25 mouse cellular contexts compared by ENCODE assay signal in genomic region chr3:115787360-115787759, GRCm38 (mm10).
DNase-seq lines count a peak whose midpoint lies in the region; ATAC-seq and TF ChIP-seq lines count a peak whose summit lies in the region.
"Had no signal": no experiment of that assay in that cellular context is flagged by ENCODE, and none has a peak within 500 bp of the region (broad histone marks: within the 10 kb centered on the region; RNA-seq: fewer than 3 reads in every experiment).

No protein-coding gene starts in this region.

- H3K27ac ChIP-seq in embryonic facial prominence, embryonic 11.5 days (replicated peaks; ENCODE audit: low read depth, low read length), result no peak overlapping the region
- H3K27ac ChIP-seq in embryonic facial prominence, embryonic 10.5 days (replicated peaks), result no peak overlapping the region
- no peak overlapping the region for H3K27ac ChIP-seq in limb, embryonic 11.5 days (replicated peaks; ENCODE audit: low read depth, low read length)
- H3K27ac ChIP-seq in limb, embryonic 14.5 days (replicated peaks; ENCODE audit: low read depth, low read length), result no peak overlapping the region
- H3K27ac ChIP-seq: forebrain, embryonic 12.5 days; forebrain, embryonic 15.5 days; gastrocnemius, adult 2 months; hindbrain, embryonic 12.5 days had no signal

- no peaks in the 10 kb centered on the region for H3K9me3 ChIP-seq in embryonic facial prominence, embryonic 11.5 days (replicated peaks; ENCODE audit: control insufficient read depth, low read length)
- no peaks in the 10 kb centered on the region for H3K9me3 ChIP-seq in embryonic facial prominence, embryonic 10.5 days
- H3K9me3 ChIP-seq in limb, embryonic 11.5 days (ENCODE audit: control insufficient read depth, low read length), result no peaks in the 10 kb centered on the region
- no peaks in the 10 kb centered on the region for H3K9me3 ChIP-seq in limb, embryonic 14.5 days (ENCODE audit: control insufficient read depth, low read length)
- H3K9me3 ChIP-seq: forebrain, embryonic 12.5 days; forebrain, embryonic 15.5 days; hindbrain, embryonic 12.5 days had no signal

- no peak overlapping the region for H3K4me2 ChIP-seq in embryonic facial prominence, embryonic 11.5 days (ENCODE audit: low read depth, low read length)
- H3K4me2 ChIP-seq in limb, embryonic 11.5 days (ENCODE audit: low read depth, severe bottlenecking), result no peak overlapping the region
- no peak overlapping the region for H3K4me2 ChIP-seq in limb, embryonic 14.5 days (replicated peaks; ENCODE audit: low read depth, low read length, severe bottlenecking)
- H3K4me2 ChIP-seq: forebrain, embryonic 12.5 days; forebrain, embryonic 15.5 days; heart, embryonic 11.5 days; hindbrain, embryonic 12.5 days had no signal

- TF ChIP-seq POLR2A in limb, embryonic 14.5 days (IDR thresholded peaks at IDR 0.05; ENCODE audit: borderline replicate concordance, extremely low read depth, insufficient read depth, insufficient read length), result no peak
- no peak for TF ChIP-seq POLR2A in lung, adult 2 months (IDR thresholded peaks at IDR 0.05; ENCODE audit: borderline replicate concordance, extremely low read depth, low read depth, low read length)

- ATAC-seq in embryonic facial prominence, embryonic 11.5 days (replicated peaks; ENCODE audit: insufficient number of reproducible peaks, low FRiP score, low TSS enrichment, low read depth), result 0 out of 2 replicates have a peak, but pooled peaks have one; percentile 64
- peak; percentile 66; the same call in 1 of the 2 replicates for ATAC-seq in limb, embryonic 11.5 days (ENCODE audit: insufficient number of reproducible peaks, low FRiP score, low TSS enrichment, low read depth)
- ATAC-seq in limb, embryonic 14.5 days (ENCODE audit: low FRiP score, low read depth), result peak; percentile 78
- ATAC-seq: activated CD4-positive, CD25-positive, alpha-beta regulatory T cell, adult 4 months; forebrain, embryonic 15.5 days; hindbrain, embryonic 16.5 days; inflammation-experienced regulatory T-cells, adult 6 months; intestine, embryonic 16.5 days had no signal

- no peak overlapping the region for H3K9ac ChIP-seq in embryonic facial prominence, embryonic 11.5 days (replicated peaks; ENCODE audit: low read length)
- no peak overlapping the region for H3K9ac ChIP-seq in limb, embryonic 11.5 days (ENCODE audit: low read length)
- H3K9ac ChIP-seq in limb, embryonic 14.5 days (ENCODE audit: low read depth, low read length, severe bottlenecking), result no peak overlapping the region
- H3K9ac ChIP-seq: forebrain, embryonic 12.5 days; forebrain, embryonic 15.5 days; hindbrain, embryonic 12.5 days had no signal

- 50% methylated on average over 1 of the region's 1 CpGs for WGBS in embryonic facial prominence, embryonic 11.5 days
- 58% methylated on average over 1 of the region's 1 CpGs for WGBS in embryonic facial prominence, embryonic 10.5 days
- 22% methylated on average over 1 of the region's 1 CpGs for WGBS in limb, embryonic 11.5 days
- WGBS in limb, embryonic 14.5 days, result 21% methylated on average over 1 of the region's 1 CpGs
- WGBS in lung, adult 2 months, result 84% methylated on average over 1 of the region's 1 CpGs

- peak; percentile 64 for DNase-seq in embryonic facial prominence, embryonic 11.5 days (ENCODE audit: low spot score)
- DNase-seq in embryonic facial prominence, embryonic 10.5 days (ENCODE audit: low spot score), result no peak
- DNase-seq in forelimb bud, embryonic 11.5 days (ENCODE audit: low read depth, low spot score), result peak; percentile 72
- DNase-seq in limb, embryonic 11.5 days (ENCODE audit: low spot score), result peak; percentile 32
- DNase-seq in limb, embryonic 14.5 days (ENCODE audit: low spot score), result peak; percentile 60
- DNase-seq in frontal cortex, postnatal 10 days (ENCODE audit: low spot score in 2 of 2), result no peak
- no peak for DNase-seq in embryo, embryonic 11 days
- DNase-seq in lung, adult 2 months, result no peak
- DNase-seq: adrenal gland, adult 8-10 months; adrenal gland, postnatal 25 days; cerebellum, adult 2 months; cerebellum, adult 9-11 months; cerebellum, postnatal 25 days; gastrocnemius, adult 2 months; gastrocnemius, postnatal 14 days; heart, adult 11 months had no signal

- no peaks in the 10 kb centered on the region for H3K27me3 ChIP-seq in embryonic facial prominence, embryonic 11.5 days (ENCODE audit: control insufficient read depth, insufficient read depth, low read length)
- H3K27me3 ChIP-seq in embryonic facial prominence, embryonic 10.5 days (replicated peaks; ENCODE audit: low read depth, poor library complexity, severe bottlenecking), result no peaks in the 10 kb centered on the region
- no peaks in the 10 kb centered on the region for H3K27me3 ChIP-seq in limb, embryonic 11.5 days (ENCODE audit: control insufficient read depth, insufficient read depth, low read length)
- H3K27me3 ChIP-seq in limb, embryonic 14.5 days (ENCODE audit: control insufficient read depth, insufficient read depth, low read length), result no peaks in the 10 kb centered on the region
- H3K27me3 ChIP-seq: forebrain, embryonic 12.5 days; forebrain, embryonic 15.5 days; hindbrain, embryonic 12.5 days had no signal

- no peak overlapping the region for H3K4me3 ChIP-seq in embryonic facial prominence, embryonic 11.5 days (ENCODE audit: low read depth, low read length)
- no peak overlapping the region for H3K4me3 ChIP-seq in embryonic facial prominence, embryonic 10.5 days
- no peak overlapping the region for H3K4me3 ChIP-seq in limb, embryonic 11.5 days (ENCODE audit: low read depth, low read length)
- H3K4me3 ChIP-seq in limb, embryonic 14.5 days (replicated peaks; ENCODE audit: low read length), result no peak overlapping the region
- H3K4me3 ChIP-seq in lung, adult 2 months (replicated peaks; ENCODE audit: extremely low read depth, low read depth, low read length), result no peak overlapping the region
- H3K4me3 ChIP-seq: erythroblast, embryonic 14.5 days; forebrain, embryonic 12.5 days; forebrain, embryonic 15.5 days; gastrocnemius, adult 2 months; hindbrain, embryonic 12.5 days had no signal

- no peak for TF ChIP-seq CTCF in lung, adult 2 months (IDR thresholded peaks at IDR 0.05; ENCODE audit: insufficient read depth, low read length)

- no peaks in the 10 kb centered on the region for H3K36me3 ChIP-seq in embryonic facial prominence, embryonic 11.5 days (replicated peaks; ENCODE audit: control insufficient read depth, insufficient read depth, low read depth, low read length)
- no peaks in the 10 kb centered on the region for H3K36me3 ChIP-seq in embryonic facial prominence, embryonic 10.5 days (replicated peaks)
- H3K36me3 ChIP-seq in limb, embryonic 11.5 days (ENCODE audit: control insufficient read depth, insufficient read depth, low read length), result no peaks in the 10 kb centered on the region
- no peaks in the 10 kb centered on the region for H3K36me3 ChIP-seq in limb, embryonic 14.5 days (ENCODE audit: control insufficient read depth, insufficient read depth, low read length)
- H3K36me3 ChIP-seq: forebrain, embryonic 12.5 days; forebrain, embryonic 15.5 days; hindbrain, embryonic 12.5 days had no signal

- H3K4me1 ChIP-seq in embryonic facial prominence, embryonic 11.5 days (ENCODE audit: control insufficient read depth, insufficient read depth, low read length), result no peaks in the 10 kb centered on the region
- peaks cover 4% of the 10 kb centered on the region; the same call in 1 of the 2 replicates for H3K4me1 ChIP-seq in embryonic facial prominence, embryonic 10.5 days
- H3K4me1 ChIP-seq in limb, embryonic 11.5 days (ENCODE audit: control insufficient read depth, insufficient read depth, low read length), result no peaks in the 10 kb centered on the region
- peaks cover 6% of the 10 kb centered on the region for H3K4me1 ChIP-seq in limb, embryonic 14.5 days (ENCODE audit: control insufficient read depth, insufficient read depth, low read length)
- no peaks in the 10 kb centered on the region for H3K4me1 ChIP-seq in lung, adult 2 months (ENCODE audit: control insufficient read depth, insufficient read depth, low read length)
- H3K4me1 ChIP-seq: forebrain, embryonic 12.5 days; forebrain, embryonic 15.5 days had no signal

Comparison
In these comparisons a context has a peak if more than half of its experiments do, and no peak if none do; other contexts are left out.
1. DNase-seq: peak in embryonic facial prominence, embryonic 11.5 days (single experiment), forelimb bud, embryonic 11.5 days (single experiment), limb, embryonic 11.5 days (single experiment) and limb, embryonic 14.5 days (single experiment); none in embryonic facial prominence, embryonic 10.5 days (single experiment), frontal cortex, postnatal 10 days (0 of 2), embryo, embryonic 11 days (single experiment) and lung, adult 2 months (single experiment).
2. Peak in every context shown above with its lines, with median percentiles within 50 percentile points of each other: ATAC-seq.